Mouse (Mus musculus): ENCODE results near the gene Agtrap.
"Not testable (repeated sequence)": the region's sequence is repeated elsewhere in the genome, so short reads cannot be mapped to it uniquely, and the experiment has no call there.

Agtrap gene

DNA sequence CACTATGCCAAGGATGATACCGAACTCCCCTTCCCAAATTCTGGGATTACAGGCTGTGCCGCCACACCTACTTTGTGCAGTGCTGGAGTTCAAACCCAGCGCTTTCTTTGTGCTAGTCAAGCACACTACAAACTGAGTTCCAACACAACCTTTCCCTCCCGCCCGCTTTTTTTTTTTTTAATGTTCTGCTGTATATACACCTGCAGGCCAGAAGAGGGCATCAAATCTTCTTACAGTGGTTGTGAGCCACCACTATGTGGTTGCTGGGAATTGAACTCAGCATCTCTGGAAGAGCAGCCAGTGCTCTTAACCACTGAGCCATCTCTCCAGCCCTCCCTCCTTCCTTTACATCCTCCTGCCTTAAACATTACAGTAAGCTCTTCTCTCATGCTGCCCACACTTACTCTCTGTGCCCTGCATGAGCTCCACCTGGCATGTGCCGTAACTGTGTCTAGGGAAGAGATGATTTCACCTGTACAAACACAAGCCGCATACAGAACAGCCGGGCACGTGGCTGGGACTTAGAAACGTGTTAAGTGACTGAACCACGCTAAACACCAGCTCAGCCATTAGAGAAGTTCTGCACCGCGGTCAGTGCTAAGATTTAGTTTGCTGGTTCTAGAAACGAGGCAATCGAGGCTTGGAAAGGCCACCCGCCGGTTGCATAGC, 13.2 kb downstream of the Agtrap start:
- peak in 1 of 2 experiments; percentile 62 for DNase-seq

- no peak for DNase-seq
Observed at GRCm38 (mm10) chr4:148071508-148071907, 16.3 kb downstream of the Agtrap start.

DNA sequence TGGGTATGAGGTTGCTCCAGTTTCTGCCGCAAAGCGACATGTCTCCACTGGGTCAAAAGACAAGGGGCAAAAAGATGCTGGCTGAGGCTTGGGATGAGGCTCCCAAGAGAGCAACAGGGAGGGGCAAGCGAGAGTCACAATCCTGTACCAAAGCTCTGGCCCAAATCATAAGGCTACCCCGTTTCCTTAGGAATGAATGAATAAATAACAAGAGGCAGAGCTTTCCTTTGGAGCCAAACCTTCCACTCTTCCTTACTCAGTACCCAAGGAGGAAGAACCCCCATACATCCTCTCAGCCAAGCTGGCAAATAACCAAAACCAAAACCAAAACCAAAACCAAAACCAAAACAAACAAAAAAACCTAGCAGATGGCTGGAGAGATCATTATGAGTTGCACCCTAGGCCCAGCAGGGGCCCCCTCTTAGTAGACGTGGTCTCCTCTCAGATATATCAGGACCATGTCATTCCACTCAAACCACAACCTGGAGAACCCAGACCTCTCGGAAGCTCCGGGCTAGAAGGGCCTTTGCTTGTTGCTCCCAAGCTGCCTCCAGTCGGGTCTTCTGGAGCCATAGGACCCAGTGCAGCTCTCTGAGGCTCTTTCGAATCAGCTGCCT, 18.1 kb downstream of the Agtrap start:
- DNase-seq = no peak

- DNase-seq = no peak
Observed at GRCm38 (mm10) chr4:148067346-148067745, 20.5 kb downstream of the Agtrap start.

GRCm38 (mm10) chr4:148066401-148066744, 21.5 kb downstream of the Agtrap start:
- no peak for DNase-seq

DNA sequence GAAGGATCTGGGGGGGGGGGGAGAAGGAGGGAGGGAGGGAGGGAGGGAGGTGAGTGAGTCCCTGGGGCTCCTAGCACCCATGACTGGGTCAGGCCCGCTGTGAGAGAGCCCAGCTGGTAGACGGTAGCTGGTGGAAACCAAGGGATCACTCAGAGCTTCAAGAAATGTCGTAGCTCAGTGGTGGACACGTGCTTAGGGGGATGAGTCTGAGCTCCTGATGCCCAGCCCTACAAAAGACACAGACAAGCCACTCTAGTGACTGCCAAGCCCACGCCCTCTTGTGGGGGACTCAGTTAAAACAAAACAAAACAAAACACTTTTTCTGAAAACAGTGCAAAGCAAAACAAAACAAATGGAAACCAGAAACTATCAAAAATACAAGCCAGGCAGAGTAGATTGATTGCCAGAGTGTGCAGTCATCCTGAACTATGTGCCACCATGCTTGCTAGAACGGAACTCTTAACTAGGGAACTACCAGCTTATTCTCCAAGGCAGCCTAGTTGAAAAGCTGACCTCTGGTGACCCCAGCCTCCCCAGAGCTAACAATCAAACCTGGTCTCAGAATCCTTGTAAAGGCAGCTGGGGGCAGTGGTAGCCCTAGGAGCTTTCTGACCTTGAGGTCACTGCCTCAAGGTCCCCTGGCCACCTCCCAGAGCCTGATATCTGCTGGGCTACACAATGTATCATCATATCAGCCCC, 22.0 kb downstream of the Agtrap start:
- DNase-seq = peak; percentile 63 to 74

DNA sequence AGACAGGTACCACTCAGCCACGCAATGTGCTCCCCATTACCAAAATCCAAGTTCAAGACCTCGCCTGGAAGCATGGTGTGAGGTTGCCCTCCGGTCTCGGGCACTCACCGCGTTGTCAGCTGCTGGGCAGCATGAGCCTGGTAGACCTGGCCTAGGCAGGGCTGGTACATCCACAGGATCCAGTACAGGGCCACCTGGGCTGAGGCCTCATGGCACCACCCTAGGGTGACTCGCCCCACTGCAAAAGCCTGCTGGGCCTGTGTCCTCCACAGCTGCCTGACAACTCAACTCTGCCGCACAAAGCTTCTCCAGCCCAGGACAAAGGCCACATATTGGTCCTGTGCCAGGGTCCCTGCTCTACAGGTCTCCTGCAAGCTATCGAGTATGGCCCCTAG, 26.7 kb downstream of the Agtrap start:
- no peak for DNase-seq

GRCm38 (mm10) chr4:148060120-148061085, 27.4 kb downstream of the Agtrap start:
- DNase-seq = peak; percentile 73 to 77

DNA sequence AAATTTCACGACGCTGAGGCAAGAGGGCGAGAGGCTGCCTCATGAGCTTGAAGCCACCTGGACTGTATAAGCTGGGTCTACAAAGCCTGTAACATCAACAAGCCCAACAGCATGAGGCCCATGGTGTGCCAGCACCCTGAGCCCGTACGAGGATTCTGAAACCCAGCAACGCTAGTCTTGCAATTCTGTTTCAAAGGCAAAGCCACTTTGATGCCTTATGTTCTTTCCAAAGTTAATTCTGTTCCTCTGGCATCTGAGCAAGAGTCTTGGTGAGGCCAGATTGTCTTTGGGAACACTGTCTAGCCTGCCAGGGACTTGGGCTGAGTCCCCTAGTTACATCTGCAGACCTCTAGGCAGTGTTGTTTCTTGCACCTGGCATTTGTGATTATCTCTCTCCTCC, 28.8 kb downstream of the Agtrap start:
- peak; percentile 65 to 74 for DNase-seq

DNA sequence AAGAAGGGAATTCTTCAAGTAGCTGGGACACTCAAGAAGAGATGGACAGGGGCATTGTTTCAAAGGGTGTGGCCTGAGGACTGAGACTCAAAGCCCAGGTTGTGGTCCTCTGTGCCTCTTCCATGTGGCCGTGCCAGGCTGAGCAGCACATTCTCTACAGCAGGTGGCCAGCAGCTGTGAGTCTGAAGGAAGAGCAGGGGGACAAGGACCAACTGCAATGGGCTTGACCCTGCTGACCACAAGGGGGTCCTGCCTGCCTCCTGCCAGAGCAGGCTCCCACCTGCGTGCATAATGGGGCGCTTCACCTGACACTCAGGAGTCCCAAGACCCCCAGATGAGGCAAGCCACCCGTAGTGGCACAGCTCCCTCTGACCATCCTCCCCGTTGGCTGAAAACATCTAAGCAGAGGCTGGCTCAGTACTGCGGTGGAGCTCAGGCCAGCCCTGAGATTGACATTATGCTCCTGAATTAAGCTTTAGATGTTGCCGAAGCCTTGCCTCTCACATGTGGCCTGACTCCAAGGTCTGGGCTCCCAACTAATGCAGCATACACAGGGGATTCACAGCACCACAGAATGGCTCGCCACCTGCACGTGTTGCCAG, 29.5 kb downstream of the Agtrap start:
- no peak for DNase-seq

DNA sequence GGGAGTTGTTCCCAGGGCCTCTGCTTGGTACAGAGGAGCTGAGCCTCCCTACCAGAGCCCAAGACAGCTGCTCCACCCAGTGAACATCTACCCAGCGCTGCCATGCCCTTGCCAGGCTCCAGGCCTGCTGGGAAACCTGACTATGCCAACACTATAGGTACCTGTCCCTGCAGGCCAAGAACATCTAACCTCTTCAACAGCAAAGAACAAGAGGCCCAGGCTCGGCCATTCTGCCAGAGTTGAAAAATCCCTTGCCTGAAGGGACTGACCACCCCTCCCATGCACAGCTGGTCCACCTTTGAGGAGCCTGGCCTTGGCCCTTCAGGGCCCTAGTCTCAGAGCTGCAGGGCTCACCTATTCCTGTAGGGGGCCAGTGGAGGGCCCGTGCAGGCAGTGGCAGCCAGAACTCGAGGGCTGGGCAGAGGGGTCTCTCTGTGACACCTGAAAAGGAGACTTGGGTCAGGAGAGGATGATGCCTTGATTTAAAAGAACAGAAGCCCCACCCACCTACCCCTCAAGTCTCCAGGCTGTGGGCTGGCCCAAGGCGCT, 30.1 kb downstream of the Agtrap start:
- DNase-seq = no peak

GRCm38 (mm10) chr4:148056801-148057200, 31.0 kb downstream of the Agtrap start:
- DNase-seq = peak; percentile 80 to 86

GRCm38 (mm10) chr4:148056246-148056645, 31.6 kb downstream of the Agtrap start:
- peak; percentile 66 to 79 for DNase-seq

DNA sequence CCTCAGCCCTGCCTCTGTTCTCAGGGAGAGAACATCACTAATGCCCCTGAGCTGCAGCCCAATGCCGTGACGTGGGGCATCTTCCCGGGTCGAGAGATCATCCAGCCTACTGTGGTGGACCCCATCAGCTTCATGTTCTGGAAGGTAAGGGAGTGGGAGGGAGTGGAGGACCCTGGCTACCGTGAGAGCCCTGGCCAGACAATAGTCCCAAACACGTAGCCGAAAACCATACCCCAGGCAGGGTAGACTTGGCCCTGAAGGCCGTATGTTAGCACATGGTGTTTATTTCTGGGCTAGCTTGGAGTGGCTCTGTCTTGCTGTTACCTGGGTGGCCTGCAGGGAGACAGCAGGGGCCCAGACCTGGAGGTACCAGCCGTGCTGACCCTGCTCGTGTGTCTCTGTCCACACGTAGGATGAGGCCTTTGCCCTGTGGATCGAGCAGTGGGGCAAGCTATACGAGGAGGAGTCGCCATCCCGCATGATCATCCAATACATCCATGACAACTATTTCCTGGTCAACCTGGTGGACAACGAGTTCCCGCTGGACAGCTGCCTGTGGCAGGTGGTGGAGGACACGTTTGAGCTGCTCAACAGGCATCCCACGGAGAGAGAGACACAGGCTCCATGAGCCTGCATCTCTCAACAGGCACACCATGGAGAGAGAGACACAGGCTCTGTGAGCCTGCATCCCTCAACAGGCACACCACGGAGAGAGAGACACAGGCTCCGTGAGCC, 32.7 kb downstream of the Agtrap start:
- no peak for DNase-seq

DNA sequence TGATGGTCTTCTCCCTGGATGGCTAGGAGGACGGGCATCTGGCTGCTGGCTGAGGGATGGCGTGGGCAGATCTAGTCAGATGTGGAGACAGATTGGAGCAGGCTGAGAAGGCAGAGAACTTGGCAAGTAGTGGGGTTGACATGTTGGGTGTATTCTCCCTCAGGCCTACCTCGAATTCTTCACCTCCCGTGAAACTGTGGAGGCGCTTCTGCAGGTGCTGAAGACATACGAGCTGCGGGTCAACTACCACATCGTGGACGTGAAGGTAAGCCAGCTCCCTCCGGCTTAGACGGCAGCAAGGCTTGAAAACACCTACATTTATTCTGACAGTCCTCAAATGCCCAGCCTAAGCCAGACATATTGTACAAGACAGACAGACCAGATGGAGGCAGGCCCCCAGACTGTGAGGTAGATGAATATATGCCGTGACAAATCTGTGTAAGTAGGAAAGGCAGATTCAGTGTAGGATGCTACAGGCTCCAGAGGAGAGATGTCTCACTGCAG, 34.4 kb downstream of the Agtrap start:
- DNase-seq = peak; percentile 72 to 76

DNA sequence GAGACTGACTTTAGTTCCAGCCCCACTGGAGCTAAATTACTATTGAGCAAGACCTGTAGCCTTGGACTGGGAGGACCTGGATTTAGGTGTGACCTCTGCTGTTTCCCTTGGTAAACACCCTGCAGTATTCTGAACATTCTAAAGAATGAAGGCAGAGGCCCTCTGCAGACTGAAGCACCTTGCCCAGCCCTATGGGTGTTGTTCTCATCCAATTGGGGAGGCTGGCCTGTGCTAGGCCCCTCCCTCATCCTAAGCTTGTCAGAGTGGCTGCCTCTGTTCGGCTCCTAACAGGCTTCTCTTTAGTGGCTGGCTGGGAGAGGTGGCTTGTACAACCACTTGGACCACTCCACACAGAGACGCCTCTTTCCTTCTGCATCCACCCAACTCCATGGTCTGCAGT, 34.9 kb downstream of the Agtrap start:
- no peak for DNase-seq

GRCm38 (mm10) chr4:148051886-148052285, 35.9 kb downstream of the Agtrap start:
- no peak for DNase-seq

DNA sequence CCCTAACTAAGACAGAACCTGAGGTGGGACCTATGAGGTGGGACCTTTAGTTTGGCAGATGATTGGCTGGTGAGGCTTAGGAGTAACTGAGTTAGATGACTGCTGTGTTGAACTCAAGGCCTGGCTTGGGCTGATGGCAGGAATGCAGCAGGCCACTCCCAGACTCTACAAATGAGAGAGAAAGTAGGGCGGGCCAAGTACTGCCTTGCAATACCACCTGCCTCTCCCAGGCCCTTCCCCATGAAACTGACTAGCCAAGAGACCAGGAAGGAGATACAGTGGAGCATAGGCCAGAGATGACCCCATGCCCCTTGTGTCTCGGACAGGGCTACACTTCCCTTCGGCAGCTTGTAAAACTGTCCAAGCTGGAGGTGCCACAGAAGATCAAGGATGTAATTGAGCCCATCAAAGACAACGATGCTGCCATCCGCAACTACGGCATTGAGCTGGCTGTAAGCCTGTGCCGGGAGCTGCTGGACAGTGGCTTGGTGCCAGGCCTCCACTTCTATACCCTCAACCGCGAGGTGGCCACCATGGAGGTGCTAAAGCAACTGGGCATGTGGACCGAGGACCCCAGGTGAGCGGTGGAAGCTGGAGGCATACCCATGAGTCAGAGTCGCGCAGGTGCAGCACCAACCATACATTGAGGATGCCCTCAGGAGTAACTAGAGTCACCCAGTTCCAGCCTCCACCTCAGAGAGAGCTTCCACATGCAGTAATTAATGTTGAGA, 36.6 kb downstream of the Agtrap start:
- DNase-seq = peak; percentile 54 to 57

- DNase-seq = not testable (repeated sequence)
Observed at GRCm38 (mm10) chr4:148050396-148050914, 37.4 kb downstream of the Agtrap start.

GRCm38 (mm10) chr4:148046450-148047031, 41.3 kb downstream of the Agtrap start:
- DNase-seq = no peak

Data from cerebellum, postnatal 10 days (tissue).